Mouse (Mus musculus) embryonic facial prominence, embryonic 12.5 days (tissue): ENCODE data around the gene Morn1. TPM values are rescaled to one million over a fixed set of nuclear protein-coding genes. Genes with fewer than 3 reads are reported as not detected.

ENCODE experiments used
- ATAC-seq: fragments of 200-750 bp; cut with Nextera tagmentation; 2 replicates; pipeline ENCODE4 v1.8.0; 2017; ENCODE audit not compliant: insufficient number of reproducible peaks, insufficient read depth, low FRiP score, low TSS enrichment
- H3K27ac ChIP-seq: fragments of 300-500 bp; sonication (generic); 2 replicates; pipeline ENCODE4 v1.5.1; 2016; ENCODE audit warnings: mild to moderate bottlenecking
- H3K27me3 ChIP-seq: fragments of 300-500 bp; sonication (generic); 2 replicates; pipeline ENCODE4 v1.6.1; 2016; ENCODE audit warnings: mild to moderate bottlenecking, moderate library complexity
- H3K36me3 ChIP-seq: fragments of 300-500 bp; sonication (generic); 2 replicates; pipeline ENCODE4 v1.6.1; 2016; ENCODE audit warnings: mild to moderate bottlenecking
- H3K4me1 ChIP-seq: fragments of 300-500 bp; sonication (generic); 2 replicates; pipeline ENCODE4 v1.6.1; 2016
- H3K4me2 ChIP-seq: fragments of 300-500 bp; sonication (generic); replicated peaks from 2 replicates; pipeline ENCODE4 v1.6.1; 2016; ENCODE audit warnings: mild to moderate bottlenecking, moderate library complexity
- H3K4me3 ChIP-seq: fragments of 300-500 bp; sonication (generic); 2 replicates; pipeline ENCODE4 v1.5.1; 2016; ENCODE audit warnings: mild to moderate bottlenecking
- H3K9ac ChIP-seq: fragments of 300-500 bp; sonication (generic); 2 replicates; pipeline ENCODE4 v1.6.1; 2016; ENCODE audit warnings: mild to moderate bottlenecking, moderate library complexity
- H3K9me3 ChIP-seq: fragments of 300-500 bp; sonication (generic); 2 replicates; pipeline ENCODE4 v1.6.1; 2016; ENCODE audit warnings: mild to moderate bottlenecking, moderate library complexity
- WGBS: fragments of 180-500 bp; shearing (Covaris S2); methylation state at CpG from one replicate; pipeline ENCODE4 v1.1.7; 2016; 5-methylcytosine and 5-hydroxymethylcytosine counted together
- polyA plus RNA-seq: library from polyadenylated mRNA; unstranded; fragments of >200 nt; fragmentation: Nextera tagmentation; extraction: Ambion mirVana; gene quantifications from 2 replicates; pipeline ENCODE4 v1.2.1, GENCODE M21; 2016

Gene Morn1
- polyA plus RNA-seq, 1 experiment from 2014 or later: 7.7 TPM

DNA sequence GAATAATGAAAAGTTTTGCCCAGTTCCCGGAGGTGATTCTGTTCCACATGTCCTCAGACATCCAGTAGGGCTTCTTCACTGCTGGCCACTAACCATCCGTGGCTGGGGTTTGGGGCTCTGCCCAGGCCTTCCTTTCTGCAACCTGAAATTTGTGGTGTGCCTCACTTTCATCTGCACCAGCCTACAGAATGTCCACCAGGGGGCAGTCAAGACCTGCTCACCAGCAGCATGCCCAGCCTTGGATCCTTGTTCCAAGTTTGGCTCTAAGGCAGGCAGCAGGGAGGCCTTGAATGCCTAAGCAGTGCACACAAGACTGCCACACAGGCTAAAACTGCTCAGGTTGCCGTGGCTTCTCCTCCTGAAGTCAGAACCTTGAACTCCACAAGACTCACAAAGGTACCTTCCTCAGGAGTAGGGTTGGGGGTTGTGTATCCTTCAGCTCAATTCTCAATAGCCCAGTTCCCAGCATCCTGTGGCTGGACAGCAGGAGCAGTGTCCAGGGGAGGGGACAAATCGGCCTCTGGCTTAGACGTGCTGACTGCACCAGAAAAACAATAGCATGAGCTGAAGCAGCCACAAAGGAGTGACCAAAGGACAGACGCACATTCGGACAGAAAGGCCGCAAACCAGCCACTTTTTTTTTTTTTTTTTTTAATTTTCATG is 9.0 kb downstream of the Morn1 start:
- Histone ChIP-seq H3K27ac (peak overlapping the region; percentile 14; the same call in 1 of the 2 replicates), H3K9ac (no peak overlapping the region)

DNA sequence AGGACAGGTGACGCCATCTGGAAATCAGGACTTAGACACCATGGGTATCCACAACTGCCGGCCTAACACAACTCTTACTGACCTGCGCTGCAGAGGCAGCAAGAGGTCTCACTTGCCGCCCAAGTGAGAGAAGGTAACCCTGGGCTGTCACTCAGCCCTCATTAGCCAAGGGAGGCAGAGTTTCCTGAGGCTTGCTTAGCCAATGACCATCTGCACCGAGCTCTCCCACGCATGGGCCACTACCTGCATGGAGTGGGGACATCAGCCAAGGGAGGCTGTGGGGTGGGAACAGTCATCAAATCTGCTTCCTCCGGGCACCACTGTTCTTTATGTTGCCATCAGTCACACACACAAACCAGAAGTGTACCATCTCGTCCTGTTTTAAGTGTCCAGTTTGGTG is 9.6 kb downstream of the Morn1 start:
- H3K4me1 ChIP-seq: peaks cover 4% of the 10 kb centered on the region; the same call in 1 of the 2 replicates
- ATAC-seq: no peak
- no peaks in the 10 kb centered on the region for H3K27me3 ChIP-seq
- H3K4me2 ChIP-seq: no peak overlapping the region
- H3K9me3 ChIP-seq: no peaks in the 10 kb centered on the region
- H3K36me3 ChIP-seq: peaks cover 3% of the 10 kb centered on the region; the same call in 1 of the 2 replicates
- no peak overlapping the region for H3K4me3 ChIP-seq
- WGBS: 87% methylated on average over 8 of the region's 8 CpGs
- H3K27ac ChIP-seq: no peak overlapping the region; the same call in 1 of the 2 replicates
- H3K9ac ChIP-seq: no peak overlapping the region

More for the DNA sequence above, 9.0 kb downstream of the Morn1 start:
- ATAC-seq: peak; percentile 61
- Histone ChIP-seq H3K27me3 (no peaks in the 10 kb centered on the region), H3K4me1 (peaks cover 4% of the 10 kb centered on the region; the same call in 1 of the 2 replicates), H3K4me2 (no peak overlapping the region), H3K4me3 (no peak overlapping the region), H3K36me3 (peaks cover 6% of the 10 kb centered on the region; the same call in 1 of the 2 replicates), H3K9me3 (no peaks in the 10 kb centered on the region)
- 45% methylated on average over 8 of the region's 8 CpGs for WGBS

DNA sequence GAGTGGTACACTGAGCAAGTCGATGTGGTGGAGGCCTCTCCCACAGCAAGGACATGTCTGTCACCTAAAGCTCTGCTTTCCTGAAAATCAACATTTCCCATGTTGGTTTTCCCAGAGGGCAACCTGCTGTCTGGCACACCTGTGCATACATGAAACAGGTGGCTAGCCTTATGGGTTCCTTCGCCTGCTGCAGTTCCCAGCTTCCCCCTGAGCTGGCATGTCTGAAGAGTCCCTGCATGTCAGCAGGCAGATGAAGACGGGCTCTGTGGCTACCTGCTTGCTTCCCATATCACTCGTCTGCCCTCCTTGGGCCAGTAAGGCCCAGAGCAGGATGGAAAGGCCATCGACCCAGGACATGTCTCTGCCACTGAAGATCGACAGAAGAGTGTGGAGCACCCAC is 11.1 kb downstream of the Morn1 start:
- H3K27me3 ChIP-seq: no peaks in the 10 kb centered on the region
- H3K9ac ChIP-seq: no peak overlapping the region
- no peaks in the 10 kb centered on the region for H3K36me3 ChIP-seq
- ATAC-seq: no peak
- no peak overlapping the region for H3K4me3 ChIP-seq
- H3K4me2 ChIP-seq: no peak overlapping the region
- H3K27ac ChIP-seq: no peak overlapping the region
- peaks cover 4% of the 10 kb centered on the region; the same call in 1 of the 2 replicates for H3K4me1 ChIP-seq
- 86% methylated on average over 6 of the region's 6 CpGs for WGBS
- no peaks in the 10 kb centered on the region for H3K9me3 ChIP-seq

DNA sequence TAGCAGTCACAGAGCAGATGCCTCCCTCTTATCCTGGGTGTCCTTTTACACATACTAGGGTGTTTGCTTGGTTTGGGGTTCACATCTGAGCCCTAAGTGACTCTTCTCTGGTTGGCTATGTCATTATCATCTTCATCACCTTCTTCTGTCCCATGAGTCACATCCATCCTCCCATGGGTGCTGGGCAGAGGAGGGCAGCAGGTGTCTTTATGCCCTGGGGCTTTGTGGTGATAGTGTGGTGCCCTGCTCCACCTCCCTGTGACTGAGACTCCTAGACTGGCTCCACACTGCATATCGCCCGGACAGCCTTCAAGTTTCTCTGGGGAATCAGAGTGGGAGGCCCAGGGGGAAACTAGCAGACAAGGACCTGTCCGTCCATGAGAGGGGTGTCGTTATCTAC is 12.2 kb downstream of the Morn1 start:
- H3K4me2 ChIP-seq: no peak overlapping the region
- ATAC-seq: no peak
- H3K4me1 ChIP-seq: peaks cover 4% of the 10 kb centered on the region; the same call in 1 of the 2 replicates
- no peak overlapping the region for H3K27ac ChIP-seq
- H3K9ac ChIP-seq: no peak overlapping the region
- H3K4me3 ChIP-seq: no peak overlapping the region
- 84% methylated on average over 4 of the region's 4 CpGs for WGBS
- no peaks in the 10 kb centered on the region for H3K36me3 ChIP-seq
- H3K27me3 ChIP-seq: no peaks in the 10 kb centered on the region
- no peaks in the 10 kb centered on the region for H3K9me3 ChIP-seq

DNA sequence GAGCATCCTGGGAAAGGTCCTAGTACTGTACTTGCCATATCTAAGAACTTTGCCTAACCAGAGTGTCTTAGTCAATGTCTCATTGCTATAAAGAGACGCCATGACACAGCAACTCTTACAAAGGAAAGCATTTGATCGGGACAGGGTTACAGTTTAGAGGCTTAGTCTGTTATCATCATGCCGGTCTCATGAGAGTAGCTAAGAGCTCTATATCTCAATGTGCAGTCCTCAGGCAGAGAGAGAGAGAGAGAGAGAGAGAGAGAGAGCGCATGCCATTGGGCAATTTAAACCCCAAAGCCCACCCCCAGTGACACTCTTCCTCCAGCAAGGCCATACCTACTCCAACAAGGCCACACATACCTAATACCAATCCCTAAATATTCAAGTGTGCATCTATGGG is 21.5 kb downstream of the Morn1 start:
- H3K4me3 ChIP-seq: no peak overlapping the region
- 94% methylated on average over 4 of the region's 4 CpGs for WGBS
- H3K4me2 ChIP-seq: no peak overlapping the region
- H3K36me3 ChIP-seq: no peaks in the 10 kb centered on the region
- H3K27ac ChIP-seq: no peak overlapping the region
- no peaks in the 10 kb centered on the region for H3K4me1 ChIP-seq
- no peak for ATAC-seq
- no peaks in the 10 kb centered on the region for H3K27me3 ChIP-seq
- no peaks in the 10 kb centered on the region for H3K9me3 ChIP-seq
- H3K9ac ChIP-seq: no peak overlapping the region

DNA sequence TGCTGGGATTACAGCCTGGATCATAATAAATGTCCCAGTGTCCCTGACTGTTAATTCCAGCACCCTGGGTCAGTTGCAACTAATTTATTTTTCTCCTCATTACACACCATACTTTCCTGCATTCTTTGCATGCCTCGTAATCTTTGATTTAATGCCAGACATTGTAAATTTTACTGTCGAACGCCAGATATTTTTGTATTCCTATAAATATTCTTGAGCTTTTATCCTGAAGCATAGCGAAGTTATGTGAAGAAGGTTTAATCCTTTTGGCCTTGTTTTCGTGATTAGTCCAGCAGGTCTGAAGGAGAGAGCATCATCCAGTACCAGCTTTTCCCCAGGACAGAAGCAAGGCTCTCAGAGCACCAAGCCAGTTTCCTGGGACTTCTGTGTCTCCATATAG is 23.1 kb downstream of the Morn1 start:
- Histone ChIP-seq H3K4me3 (no peak overlapping the region), H3K27me3 (no peaks in the 10 kb centered on the region), H3K4me2 (no peak overlapping the region), H3K9me3 (no peaks in the 10 kb centered on the region), H3K36me3 (no peaks in the 10 kb centered on the region), H3K4me1 (peaks cover 11% of the 10 kb centered on the region), H3K9ac (no peak overlapping the region), H3K27ac (0 out of 2 replicates have a peak overlapping the region, but pooled peaks have one; percentile 12)
- 77% methylated on average over 5 of the region's 5 CpGs for WGBS
- ATAC-seq: no peak

DNA sequence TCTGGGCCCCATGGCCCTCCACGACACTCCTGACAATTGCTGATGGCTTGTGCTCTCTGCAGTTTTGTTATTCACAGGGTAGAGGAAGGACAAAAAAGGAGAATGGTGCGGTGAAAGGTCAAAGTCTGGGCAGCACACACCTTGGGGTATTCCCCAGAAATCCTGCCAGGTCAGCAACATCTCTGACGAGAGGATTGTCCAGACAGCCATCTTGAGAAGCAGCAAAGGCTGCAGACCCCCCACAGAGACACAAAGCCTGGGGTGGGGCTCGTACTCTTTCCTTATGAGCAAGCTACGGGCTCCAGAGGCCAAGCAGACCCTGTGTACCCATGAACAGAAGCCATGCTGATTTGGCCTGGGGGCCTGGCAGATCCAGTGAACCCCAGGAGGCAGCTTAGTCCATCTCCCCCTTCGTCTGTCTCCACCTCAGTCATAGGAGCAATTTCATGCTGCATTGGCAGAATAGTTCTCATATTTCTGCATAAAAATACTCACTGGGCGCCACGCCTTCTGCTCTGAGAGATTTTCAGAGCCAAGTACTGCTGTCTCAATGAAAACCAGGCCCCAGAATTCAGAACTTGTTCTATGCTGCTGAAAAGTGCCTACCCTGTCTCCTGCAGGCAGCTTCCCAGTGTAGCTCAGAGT is 27.5 kb downstream of the Morn1 start:
- Histone ChIP-seq H3K4me2 (no peak overlapping the region), H3K9ac (no peak overlapping the region), H3K4me1 (peaks cover 14% of the 10 kb centered on the region), H3K4me3 (no peak overlapping the region), H3K36me3 (no peaks in the 10 kb centered on the region), H3K9me3 (no peaks in the 10 kb centered on the region), H3K27ac (peak overlapping the region; percentile 69), H3K27me3 (no peaks in the 10 kb centered on the region)
- ATAC-seq: no peak
- WGBS: 49% methylated on average over 8 of the region's 8 CpGs

DNA sequence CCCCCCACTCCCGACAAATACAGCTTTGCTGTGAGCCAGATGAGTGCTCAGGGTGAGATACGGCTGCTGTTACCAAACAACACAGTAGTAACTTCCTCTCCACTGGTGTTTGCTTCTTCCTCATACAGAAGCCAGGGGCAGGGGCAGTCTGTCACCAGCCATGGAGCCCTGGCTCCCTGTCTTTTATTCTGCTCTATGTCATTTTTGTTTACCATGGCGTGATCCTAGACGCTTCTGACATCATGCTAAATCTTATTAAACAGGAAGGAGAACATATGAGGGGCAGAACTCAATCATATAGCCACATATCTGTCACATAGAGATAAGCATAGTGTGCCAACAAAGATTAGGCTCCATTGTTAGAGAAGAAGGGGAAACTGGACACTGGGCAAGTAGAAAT is 30.2 kb downstream of the Morn1 start:
- Histone ChIP-seq H3K9me3 (no peaks in the 10 kb centered on the region), H3K4me2 (no peak overlapping the region), H3K9ac (no peak overlapping the region), H3K27me3 (no peaks in the 10 kb centered on the region), H3K4me3 (no peak overlapping the region), H3K4me1 (peaks cover 14% of the 10 kb centered on the region), H3K27ac (no peak overlapping the region), H3K36me3 (no peaks in the 10 kb centered on the region)
- no peak for ATAC-seq
- 74% methylated on average over 4 of the region's 4 CpGs for WGBS

DNA sequence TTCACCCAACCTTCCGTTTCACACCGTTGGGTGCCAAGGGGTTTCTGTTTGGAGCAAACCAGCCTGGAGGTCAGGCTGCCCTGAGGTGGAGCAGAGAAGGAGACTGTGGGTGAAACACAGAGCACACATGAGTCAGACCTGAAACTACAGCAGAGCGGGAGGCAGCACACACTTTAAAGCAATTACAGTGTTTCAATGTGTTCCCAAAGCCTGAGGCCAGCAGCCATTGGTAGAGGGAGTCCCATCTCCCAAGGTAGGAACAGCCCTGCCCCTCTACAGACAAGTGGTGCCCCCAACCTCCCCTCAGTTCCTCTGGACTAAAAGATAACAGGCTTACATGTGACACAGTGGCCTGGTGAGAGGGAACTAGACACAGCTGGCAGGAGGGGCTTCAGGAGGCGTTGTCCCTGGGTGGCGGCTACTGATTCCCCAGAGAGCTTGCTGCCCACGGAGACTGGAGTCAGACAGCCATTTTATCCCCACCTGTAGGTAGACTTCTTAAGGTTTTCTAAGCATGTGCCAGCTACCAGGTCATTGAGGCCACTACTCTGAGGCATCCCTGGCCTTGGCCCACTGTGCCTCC is 31.1 kb downstream of the Morn1 start:
- Histone ChIP-seq H3K9me3 (no peaks in the 10 kb centered on the region), H3K4me1 (peaks cover 20% of the 10 kb centered on the region), H3K36me3 (no peaks in the 10 kb centered on the region), H3K27ac (no peak overlapping the region), H3K27me3 (no peaks in the 10 kb centered on the region), H3K4me2 (no peak overlapping the region), H3K9ac (no peak overlapping the region), H3K4me3 (no peak overlapping the region)
- WGBS: 77% methylated on average over 6 of the region's 6 CpGs
- ATAC-seq: no peak

DNA sequence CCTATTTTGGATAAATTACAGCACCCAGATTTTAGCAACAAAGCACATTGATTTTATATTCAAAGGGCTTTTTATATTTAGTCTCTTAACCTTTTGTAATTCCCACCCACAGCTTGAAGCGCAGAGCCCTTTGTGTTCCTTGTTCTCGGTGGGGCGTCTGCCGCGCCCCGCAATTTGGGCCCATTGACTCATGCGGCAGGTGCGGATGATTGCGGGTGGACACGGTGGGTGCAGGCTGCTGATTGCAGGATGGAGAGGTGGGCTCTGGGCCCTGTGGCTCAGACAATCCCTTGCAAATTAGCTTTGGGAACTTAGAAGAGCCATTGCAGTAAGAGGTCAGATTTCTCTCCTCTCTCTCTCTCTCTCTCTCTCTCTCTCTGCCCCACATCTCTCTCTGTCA is 31.9 kb downstream of the Morn1 start:
- H3K27me3 ChIP-seq: no peaks in the 10 kb centered on the region
- H3K9ac ChIP-seq: no peak overlapping the region
- no peak overlapping the region for H3K4me2 ChIP-seq
- peaks cover 28% of the 10 kb centered on the region for H3K4me1 ChIP-seq
- WGBS: 79% methylated on average over 10 of the region's 10 CpGs
- no peaks in the 10 kb centered on the region for H3K9me3 ChIP-seq
- no peak overlapping the region for H3K27ac ChIP-seq
- no peak overlapping the region for H3K4me3 ChIP-seq
- H3K36me3 ChIP-seq: no peaks in the 10 kb centered on the region
- no peak for ATAC-seq

DNA sequence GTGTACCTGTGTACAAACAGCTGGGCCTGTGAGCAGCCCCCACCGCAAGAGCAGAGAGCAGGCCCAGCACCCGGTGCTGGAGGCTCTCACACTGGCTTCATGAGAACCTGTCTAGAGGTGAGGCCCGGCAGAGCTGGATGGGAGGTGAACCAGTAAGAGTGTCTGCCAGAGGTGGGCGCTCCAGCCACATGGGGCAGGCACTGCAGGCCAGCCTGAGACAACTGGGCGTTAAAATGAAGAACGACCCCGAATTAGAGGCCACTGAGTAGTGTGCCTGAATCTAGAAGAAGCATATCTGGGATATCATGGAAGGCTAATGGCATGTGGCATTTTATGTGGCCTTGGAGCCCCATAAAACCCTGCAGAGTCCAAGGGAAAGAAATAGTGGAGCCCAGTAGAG is 33.7 kb downstream of the Morn1 start:
- 83% methylated on average over 7 of the region's 7 CpGs for WGBS
- peaks cover 24% of the 10 kb centered on the region for H3K4me1 ChIP-seq

DNA sequence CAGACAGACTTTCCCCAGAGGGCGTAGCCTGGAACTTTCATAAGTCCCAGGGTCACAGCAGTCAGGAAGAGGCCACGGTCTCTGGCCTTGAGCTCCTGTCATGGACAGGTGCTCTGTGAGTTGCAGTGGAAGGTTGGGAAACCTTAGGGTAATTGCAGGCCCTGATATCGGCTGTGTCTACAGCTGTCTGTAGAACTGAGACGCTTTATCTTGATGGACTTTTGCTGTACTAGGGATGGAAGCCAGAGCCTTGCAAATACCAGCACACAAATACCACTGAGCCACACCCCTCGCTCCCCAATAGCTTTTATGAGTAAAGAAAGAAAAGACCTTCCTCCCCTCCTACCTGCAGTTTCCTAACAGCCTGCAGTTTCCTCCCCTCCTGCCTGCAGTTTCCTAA is 34.2 kb downstream of the Morn1 start:
- no peak overlapping the region for H3K9ac ChIP-seq
- ATAC-seq: no peak
- peaks cover 27% of the 10 kb centered on the region for H3K4me1 ChIP-seq
- no peak overlapping the region for H3K4me2 ChIP-seq
- H3K36me3 ChIP-seq: no peaks in the 10 kb centered on the region
- WGBS: 77% methylated on average over 5 of the region's 5 CpGs
- no peak overlapping the region for H3K4me3 ChIP-seq
- no peaks in the 10 kb centered on the region for H3K27me3 ChIP-seq
- no peaks in the 10 kb centered on the region for H3K9me3 ChIP-seq
- peak overlapping the region; percentile 61; the same call in 1 of the 2 replicates for H3K27ac ChIP-seq

More for the DNA sequence above, 33.7 kb downstream of the Morn1 start:
- no peak for ATAC-seq
- Histone ChIP-seq H3K9ac (no peak overlapping the region), H3K4me3 (no peak overlapping the region), H3K36me3 (no peaks in the 10 kb centered on the region), H3K4me2 (no peak overlapping the region), H3K27me3 (no peaks in the 10 kb centered on the region), H3K9me3 (no peaks in the 10 kb centered on the region), H3K27ac (no peak overlapping the region)
